Mouse (Mus musculus): ENCODE measurements around the gene Nop2.
A peak's percentile ranks its signal among the peaks of the same experiment; 100 is the strongest.

DNA sequence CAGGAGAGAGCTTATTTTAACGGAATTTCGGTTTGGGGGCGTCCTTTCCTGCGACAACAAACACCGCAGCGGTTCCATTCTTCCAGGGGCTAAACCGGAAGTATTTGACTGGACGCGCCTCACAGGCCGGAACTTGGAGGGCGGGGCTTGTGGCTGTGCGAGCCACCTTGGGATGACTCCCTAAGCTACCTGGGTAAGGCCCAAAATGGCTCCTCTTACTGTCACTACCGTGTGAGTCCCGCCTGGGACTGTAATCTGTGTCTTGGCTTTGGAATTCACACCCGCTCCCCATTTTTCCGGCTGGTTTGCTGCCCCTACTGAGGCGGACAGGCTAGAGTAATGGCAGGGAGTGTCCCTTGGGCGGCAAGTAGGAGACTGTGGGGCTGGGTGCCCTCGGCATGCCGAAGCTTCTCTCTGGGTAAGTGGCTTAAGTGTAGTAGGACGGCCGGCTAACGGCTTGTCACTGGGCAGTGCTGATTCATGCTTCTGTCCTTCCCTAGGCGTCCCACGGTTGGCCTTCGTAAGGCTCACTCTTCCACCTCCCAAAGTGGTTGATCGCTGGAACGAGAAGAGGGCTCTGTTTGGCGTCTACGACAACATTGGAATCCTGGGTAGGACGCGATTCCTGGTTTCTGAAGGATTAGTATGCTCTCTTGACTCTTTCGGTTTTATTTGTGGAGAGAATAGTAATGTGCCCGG is 60.5 kb downstream of the Nop2 start:
- TF ChIP-seq CTCF (IDR thresholded peaks at IDR 0.05; ENCODE audit: control insufficient read depth, insufficient read depth, insufficient replicate concordance, low read depth, low read length) (no peak), POLR2A (IDR thresholded peaks at IDR 0.05; ENCODE audit: control insufficient read depth, low read depth, low read length) (peak; percentile 4; the same call in 1 of the 2 replicates)

Data from testis, adult 2 months (tissue).